Mouse (Mus musculus): ENCODE results near the gene Opalin.

Gene Opalin

DNA sequence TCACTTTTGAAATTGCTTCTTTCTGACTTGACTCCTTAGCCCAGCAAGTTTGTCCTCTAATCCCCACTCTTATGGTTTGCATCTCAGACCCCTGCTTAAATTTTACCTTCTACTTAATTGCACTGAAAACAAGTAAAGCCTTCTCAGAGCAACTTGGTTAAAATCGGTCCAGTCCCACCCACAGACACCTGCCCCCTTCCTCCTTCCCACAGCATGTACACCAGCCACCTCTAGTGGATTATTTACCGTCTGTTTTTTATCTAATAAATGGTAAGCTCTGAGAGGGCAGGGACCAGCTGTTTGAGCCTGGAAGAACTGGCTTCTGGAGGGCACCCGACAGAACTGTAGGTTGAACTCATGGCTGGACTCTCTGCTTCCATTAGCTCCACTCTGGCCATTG, 56.4 kb downstream of the Opalin start:
- in situ Hi-C loops (cut with MboI; ENCODE audit: low sequenced_read_pairs), result no loop called here

DNA sequence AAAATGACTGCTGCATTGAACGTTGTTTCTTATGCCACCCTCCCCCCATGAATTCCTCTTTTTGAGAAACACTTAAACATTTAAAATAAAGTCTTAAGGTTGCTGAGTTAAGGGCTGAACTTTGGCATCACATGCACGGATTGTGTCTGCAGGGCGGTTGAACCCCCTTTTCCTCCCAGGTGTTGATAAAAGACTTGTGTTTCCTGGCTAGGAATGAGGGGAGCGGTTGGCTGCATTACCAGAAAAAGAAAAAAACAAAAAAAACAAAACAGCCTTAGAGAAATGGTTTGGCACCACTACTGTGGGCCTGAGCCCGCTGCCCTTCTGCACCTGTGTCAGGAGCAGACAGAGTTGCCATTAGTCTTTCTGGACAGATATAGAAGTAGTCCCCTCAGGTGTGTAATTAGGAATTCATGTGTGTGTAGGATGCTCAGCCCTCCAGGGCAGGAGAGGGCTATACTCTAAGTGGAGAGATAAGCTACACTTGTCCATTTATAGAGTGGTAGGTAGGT, 57.7 kb downstream of the Opalin start:
- in situ Hi-C loops (cut with MboI; ENCODE audit: low sequenced_read_pairs), result no loop called here

DNA sequence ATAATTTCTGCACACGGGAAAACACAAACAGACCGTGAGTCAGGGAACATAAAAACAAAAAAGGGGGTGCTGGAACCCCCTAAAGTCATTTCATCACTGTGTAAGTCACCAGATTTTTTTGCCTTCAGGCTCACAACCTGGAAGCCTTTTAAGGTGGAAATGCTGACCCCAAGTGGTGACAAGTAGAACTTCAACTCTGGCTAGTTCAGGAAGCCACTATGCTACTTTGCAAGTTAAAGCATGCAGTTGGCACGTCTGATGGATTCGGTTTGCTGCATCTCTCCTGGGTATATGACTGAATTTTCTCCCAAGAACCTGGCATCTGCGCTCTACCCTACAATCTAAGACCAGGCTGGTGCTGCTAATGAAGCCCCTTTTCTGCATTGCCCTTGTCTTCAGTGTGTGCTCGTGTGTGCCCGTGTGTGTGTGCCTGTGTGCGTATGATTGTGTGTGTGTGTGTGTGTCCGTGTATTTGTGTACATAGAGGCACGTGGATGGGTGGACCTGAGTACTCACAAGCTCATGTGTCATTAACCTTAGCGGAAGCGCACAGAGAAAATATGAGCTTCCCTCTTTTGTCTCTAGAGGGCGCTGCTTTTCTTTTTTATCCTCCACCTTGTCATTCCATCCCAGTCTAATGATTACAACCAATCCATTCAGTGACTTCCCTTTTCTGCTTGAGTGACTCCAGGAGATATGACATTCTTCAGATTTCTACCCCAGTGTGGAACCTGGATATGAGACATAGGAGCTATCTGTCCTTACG, 60.8 kb downstream of the Opalin start:
- in situ Hi-C loops (cut with MboI; ENCODE audit: low sequenced_read_pairs), result no loop called here

DNA sequence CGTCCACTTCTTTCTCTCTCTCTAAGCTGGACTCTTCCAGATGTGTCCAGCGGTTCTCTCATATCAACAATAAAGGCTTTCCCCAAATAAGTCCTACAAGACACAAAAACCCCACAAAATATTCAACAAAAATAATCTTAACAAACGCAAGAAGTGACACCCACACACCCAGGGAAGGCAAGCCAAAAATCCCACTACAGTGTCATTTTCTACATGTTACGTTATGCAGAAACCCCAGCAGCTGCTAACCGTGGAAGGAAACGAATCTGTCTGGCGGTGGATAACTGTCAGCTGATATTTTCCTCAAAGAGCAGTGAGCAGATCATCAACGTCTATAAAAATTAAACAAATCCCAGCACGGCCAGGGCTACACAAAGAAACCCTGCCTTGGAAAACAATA, 62.9 kb downstream of the Opalin start:
- in situ Hi-C loops (cut with MboI; ENCODE audit: low sequenced_read_pairs), result no loop called here

DNA sequence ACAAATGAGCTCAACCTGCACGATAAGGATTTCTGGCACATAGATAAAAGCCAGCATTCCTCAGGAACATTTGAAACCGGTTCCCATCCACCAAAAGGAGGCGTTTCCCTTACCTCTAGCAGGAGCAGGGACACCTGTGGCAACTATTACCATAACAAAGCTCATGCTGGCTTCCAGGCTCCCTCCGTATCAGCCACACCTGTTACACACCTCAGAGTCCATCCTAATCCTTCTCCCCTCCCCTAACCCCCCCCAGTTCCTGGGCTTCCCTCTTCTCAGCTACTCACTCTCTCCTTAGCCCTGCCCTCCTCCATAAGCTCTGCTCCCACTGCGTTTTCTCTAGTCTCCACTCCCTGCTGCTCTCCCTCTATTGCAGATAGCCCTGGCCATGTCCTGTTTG, 63.3 kb downstream of the Opalin start:
- in situ Hi-C loops (cut with MboI; ENCODE audit: low sequenced_read_pairs), result no loop called here
